ENCODE assay signal across 21 mouse cellular contexts in the genomic region with DNA sequence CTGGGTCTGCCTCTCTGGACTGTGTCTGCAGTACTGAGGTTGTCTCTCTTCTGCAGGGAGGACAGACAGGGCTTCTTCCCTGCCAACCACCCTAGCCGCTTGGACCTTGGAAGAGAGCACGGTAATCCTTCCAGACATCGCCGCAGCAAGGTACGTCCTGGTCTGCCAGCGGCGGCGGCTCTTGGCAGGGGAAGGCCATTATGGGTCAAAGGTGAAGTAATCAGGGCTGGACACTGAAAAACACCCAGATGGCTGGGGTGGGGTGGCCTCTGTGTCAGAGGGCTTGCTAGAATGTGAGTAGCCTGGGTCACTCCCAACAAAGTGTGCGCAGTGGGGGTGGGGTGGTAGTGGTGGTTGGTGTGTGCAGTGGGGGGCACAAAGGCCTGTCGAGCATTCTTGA. TPM values are rescaled to one million over a fixed set of nuclear protein-coding genes. Genes with fewer than 3 reads are reported as not detected.
A peak's percentile ranks its signal among the peaks of the same experiment; 100 is the strongest.
DNase-seq lines count a peak whose midpoint lies in the region; ATAC-seq lines count a peak whose summit lies in the region.
"Had no signal": no experiment of that assay in that cellular context is flagged by ENCODE, and none has a peak within 500 bp of the region (broad histone marks: within the 10 kb centered on the region; RNA-seq: fewer than 3 reads in every experiment).

No protein-coding gene starts in this region.

- no peak for ATAC-seq in heart, embryonic 12.5 days (ENCODE audit: insufficient number of reproducible peaks, low FRiP score)
- ATAC-seq in intestine, embryonic 16.5 days = 0 out of 2 replicates have a peak, but pooled peaks have one; percentile 36
- ATAC-seq: forebrain, postnatal 0 days had no signal

- peaks cover 29% of the 10 kb centered on the region for H3K4me1 ChIP-seq in heart, embryonic 12.5 days (replicated peaks)
- H3K4me1 ChIP-seq in intestine, embryonic 16.5 days (ENCODE audit: control insufficient read depth, insufficient read depth, low read length) = peaks cover 6% of the 10 kb centered on the region
- H3K4me1 ChIP-seq: liver, embryonic 15.5 days had no signal

- 83% methylated on average over 10 of the region's 10 CpGs for WGBS in heart, embryonic 12.5 days
- 39% methylated on average over 10 of the region's 10 CpGs for WGBS in intestine, embryonic 16.5 days

- 0 out of 2 replicates have a peak overlapping the region, but pooled peaks have one; percentile 8 for H3K27ac ChIP-seq in heart, embryonic 12.5 days (ENCODE audit: poor library complexity, severe bottlenecking)
- H3K27ac ChIP-seq in intestine, embryonic 16.5 days (ENCODE audit: low read length) = no peak overlapping the region
- H3K27ac ChIP-seq: limb, embryonic 13.5 days; liver, embryonic 15.5 days had no signal

- H3K27me3 ChIP-seq in heart, embryonic 12.5 days (replicated peaks) = no peaks in the 10 kb centered on the region
- no peaks in the 10 kb centered on the region for H3K27me3 ChIP-seq in intestine, embryonic 16.5 days (replicated peaks; ENCODE audit: control insufficient read depth, insufficient read depth, low read length)
- H3K27me3 ChIP-seq: limb, embryonic 13.5 days had no signal

- no peaks in the 10 kb centered on the region for H3K9me3 ChIP-seq in heart, embryonic 12.5 days (replicated peaks)
- H3K9me3 ChIP-seq in intestine, embryonic 16.5 days (ENCODE audit: control insufficient read depth, low read length) = no peaks in the 10 kb centered on the region
- H3K9me3 ChIP-seq: limb, embryonic 13.5 days; liver, embryonic 15.5 days had no signal

- no peaks in the 10 kb centered on the region for H3K36me3 ChIP-seq in heart, embryonic 12.5 days
- H3K36me3 ChIP-seq in intestine, embryonic 16.5 days (ENCODE audit: control insufficient read depth, insufficient read depth, low read length) = no peaks in the 10 kb centered on the region
- H3K36me3 ChIP-seq: limb, embryonic 13.5 days; liver, embryonic 15.5 days had no signal

- H3K4me2 ChIP-seq in heart, embryonic 12.5 days = no peak overlapping the region
- no peak overlapping the region for H3K4me2 ChIP-seq in intestine, embryonic 16.5 days (ENCODE audit: low read depth, low read length)
- H3K4me2 ChIP-seq: limb, embryonic 13.5 days; liver, embryonic 15.5 days had no signal

- H3K9ac ChIP-seq in heart, embryonic 12.5 days = 0 out of 2 replicates have a peak overlapping the region, but pooled peaks have one; percentile 11
- no peak overlapping the region for H3K9ac ChIP-seq in intestine, embryonic 16.5 days (ENCODE audit: low read depth, low read length)
- H3K9ac ChIP-seq: forebrain, postnatal 0 days; limb, embryonic 13.5 days; liver, embryonic 15.5 days had no signal

- peak; percentile 68 for DNase-seq in adrenal gland, postnatal 10 days
- DNase-seq in adrenal gland, postnatal 4 days (ENCODE audit: low spot score in 2 of 2) = no peak
- no peak for DNase-seq in heart, postnatal 4 days
- peak; percentile 68 for DNase-seq in adipocyte (ENCODE audit: low spot score)
- no peak for DNase-seq in cerebellum, adult 11 months
- DNase-seq in thymus, postnatal 36 days = no peak
- DNase-seq: cerebellum, adult 8-10 months; forebrain, postnatal 0 days; heart, postnatal 14 days; lung, postnatal 14 days; retina, postnatal 1 day; thymus, postnatal 14 days had no signal

- H3K4me3 ChIP-seq in heart, embryonic 12.5 days = no peak overlapping the region
- no peak overlapping the region for H3K4me3 ChIP-seq in intestine, embryonic 16.5 days (ENCODE audit: low read length)
- H3K4me3 ChIP-seq: erythroblast, embryonic 14.5 days; limb, embryonic 13.5 days; liver, embryonic 15.5 days had no signal

RNA-seq across cellular contexts. Expression of gene Apol6, which starts 1.1 kb away (rescaled TPM):
- total RNA-seq in adrenal gland, postnatal 10 days (2021) = 10 to 100 TPM; 14.9 to 18.5 TPM
- total RNA-seq in adrenal gland, postnatal 4 days (2021) = 1 to 10 TPM; 3.6 to 5.1 TPM
- polyA plus RNA-seq in heart, embryonic 12.5 days (2016; fragmentation: Nextera tagmentation; extraction: Ambion mirVana) = 0.36 TPM in 1 of 2 replicates, not detected in the other
- under 1 TPM; 0.62 to 0.65 TPM for total RNA-seq in heart, postnatal 4 days (2021)
- polyA plus RNA-seq in intestine, embryonic 16.5 days (2015; fragmentation: Nextera tagmentation; extraction: Ambion mirVana) = 0.38 and 0.42 TPM in 2 replicates
- total RNA-seq: CH12.LX; granulocyte monocyte progenitor cell, adult 5-6 weeks; layer of hippocampus, adult 18-20 months; monocyte, adult 5-6 weeks had no signal
- polyA plus RNA-seq: forebrain, postnatal 0 days; limb, embryonic 13.5 days had no signal

RNA-seq across cellular contexts. Expression of gene Mb, which starts 4.9 kb away (rescaled TPM):
- total RNA-seq in adrenal gland, postnatal 10 days (2021) = 100 to 1,000 TPM in 1 of 2 experiments, 10 to 100 TPM in 1; 34.3 to 233 TPM
- total RNA-seq in adrenal gland, postnatal 4 days (2021) = 10 to 100 TPM in 1 of 2 experiments, 1 to 10 TPM in 1; 7.0 to 16.3 TPM
- polyA plus RNA-seq in heart, embryonic 12.5 days (2016; fragmentation: Nextera tagmentation; extraction: Ambion mirVana) = 209 and 214 TPM in 2 replicates
- total RNA-seq in heart, postnatal 4 days (2021) = 1,000 to 10,000 TPM; 6,207 to 7,219 TPM
- polyA plus RNA-seq in intestine, embryonic 16.5 days (2015; fragmentation: Nextera tagmentation; extraction: Ambion mirVana) = 0.48 and 0.56 TPM in 2 replicates
- total RNA-seq: CH12.LX; granulocyte monocyte progenitor cell, adult 5-6 weeks; monocyte, adult 5-6 weeks had no signal
- polyA plus RNA-seq: erythroblast, embryonic 14.5 days had no signal

Comparison
In these comparisons a context has a peak if more than half of its experiments do, and no peak if none do; other contexts are left out.
1. DNase-seq: peak in adrenal gland, postnatal 10 days (single experiment) and adipocyte (single experiment); none in adrenal gland, postnatal 4 days (0 of 2), heart, postnatal 4 days (single experiment), cerebellum, adult 11 months (single experiment) and thymus, postnatal 36 days (0 of 2).
2. RNA of gene Mb, which starts 4.9 kb away (total RNA-seq): 6,207 to 7,219 TPM in heart, postnatal 4 days; 34.3 to 233 TPM in adrenal gland, postnatal 10 days and 7.0 to 16.3 TPM in adrenal gland, postnatal 4 days; every median in the first group is over 10 times any median in the second.